Mouse (Mus musculus): ENCODE measurements around the gene Reln. TPM values are rescaled to one million over a fixed set of nuclear protein-coding genes. Genes with fewer than 3 reads are reported as not detected.

Gene Reln
- polyA plus RNA-seq (2014; fragmentation: Illumina TruSeq; extraction: RNeasy Lipid Tissue Mini Kit (QIAGEN cat#74804); ENCODE audit: low replicate concordance): 21.9 TPM

GRCm38 (mm10) chr5:22344556-22344975 is at the start of gene Reln:
TSS of gene Reln (minus strand) at chr5:22344702.

GRCm38 (mm10) chr5:21865346-21866107 is 479.0 kb downstream of the Reln start, which contains the start of gene Slc26a5:
TSS of gene Slc26a5 (minus strand) at chr5:21865604.

Other genes starting within 250 kb of the Reln start
- 47.8 TPM for gene Orc5, start 205.7 kb upstream of the Reln start, polyA plus RNA-seq (2014; fragmentation: Illumina TruSeq; extraction: RNeasy Lipid Tissue Mini Kit (QIAGEN cat#74804); ENCODE audit: low replicate concordance)